Mouse (Mus musculus): ENCODE measurements around the gene 3110082I17Rik.

3110082I17Rik gene

GRCm38 (mm10) chr5:139460384-139461067 is at the start of gene 3110082I17Rik:
3110082I17Rik (minus strand) TSS chr5:139460527.
- peak; percentile 91 for DNase-seq (ENCODE audit: extremely low read depth, low read depth)

- peak; percentile 77 for DNase-seq (ENCODE audit: extremely low read depth, low read depth)
Measured at GRCm38 (mm10) chr5:139506207-139506606, 45.9 kb upstream of the 3110082I17Rik start.

GRCm38 (mm10) chr5:139505073-139505606 is 44.8 kb upstream of the 3110082I17Rik start:
- peak; percentile 59 for DNase-seq (ENCODE audit: extremely low read depth, low read depth)

GRCm38 (mm10) chr5:139502281-139502680 is 42.0 kb upstream of the 3110082I17Rik start:
- DNase-seq (ENCODE audit: extremely low read depth, low read depth) = no peak

GRCm38 (mm10) chr5:139498791-139499190 is 38.5 kb upstream of the 3110082I17Rik start:
- DNase-seq (ENCODE audit: extremely low read depth, low read depth) = no peak

GRCm38 (mm10) chr5:139496939-139497338 is 36.6 kb upstream of the 3110082I17Rik start:
- no peak for DNase-seq (ENCODE audit: extremely low read depth, low read depth)

GRCm38 (mm10) chr5:139495019-139495669 is 34.8 kb upstream of the 3110082I17Rik start:
- DNase-seq (ENCODE audit: extremely low read depth, low read depth) = no peak

GRCm38 (mm10) chr5:139493690-139494089 is 33.4 kb upstream of the 3110082I17Rik start:
- no peak for DNase-seq (ENCODE audit: extremely low read depth, low read depth)

- no peak for DNase-seq (ENCODE audit: extremely low read depth, low read depth)
Measured at GRCm38 (mm10) chr5:139491348-139491747, 31.0 kb upstream of the 3110082I17Rik start.

- no peak for DNase-seq (ENCODE audit: extremely low read depth, low read depth)
Measured at GRCm38 (mm10) chr5:139490131-139490530, 29.8 kb upstream of the 3110082I17Rik start.

- DNase-seq (ENCODE audit: extremely low read depth, low read depth) = peak; percentile 99
Measured at GRCm38 (mm10) chr5:139484185-139484814, 24.0 kb upstream of the 3110082I17Rik start, which contains the start of gene Zfand2a. Zfand2a (minus strand) TSS chr5:139484549.

- DNase-seq (ENCODE audit: extremely low read depth, low read depth) = no peak
Measured at GRCm38 (mm10) chr5:139483171-139483848, 23.0 kb upstream of the 3110082I17Rik start.

GRCm38 (mm10) chr5:139480406-139480805 is 20.1 kb upstream of the 3110082I17Rik start:
- DNase-seq (ENCODE audit: extremely low read depth, low read depth) = no peak

- DNase-seq (ENCODE audit: extremely low read depth, low read depth) = no peak
Measured at GRCm38 (mm10) chr5:139479088-139479487, 18.8 kb upstream of the 3110082I17Rik start.

GRCm38 (mm10) chr5:139474741-139475140 is 14.4 kb upstream of the 3110082I17Rik start:
- DNase-seq (ENCODE audit: extremely low read depth, low read depth) = no peak

GRCm38 (mm10) chr5:139467998-139468397 is 7.7 kb upstream of the 3110082I17Rik start:
- DNase-seq (ENCODE audit: extremely low read depth, low read depth) = no peak

- DNase-seq (ENCODE audit: extremely low read depth, low read depth) = no peak
Measured at GRCm38 (mm10) chr5:139466801-139467200, 6.5 kb upstream of the 3110082I17Rik start.

- no peak for DNase-seq (ENCODE audit: extremely low read depth, low read depth)
Measured at GRCm38 (mm10) chr5:139466373-139466772, 6.0 kb upstream of the 3110082I17Rik start.

GRCm38 (mm10) chr5:139464874-139465273 is 4.5 kb upstream of the 3110082I17Rik start:
- DNase-seq (ENCODE audit: extremely low read depth, low read depth) = no peak

- no peak for DNase-seq (ENCODE audit: extremely low read depth, low read depth)
Measured at GRCm38 (mm10) chr5:139459938-139460337, 389 bp downstream of the 3110082I17Rik start.

GRCm38 (mm10) chr5:139457241-139457640 is 3.1 kb downstream of the 3110082I17Rik start:
- DNase-seq (ENCODE audit: extremely low read depth, low read depth) = no peak

All from MEL-GATA-1-ER (cell line).